Mouse (Mus musculus): ENCODE measurements around the gene Rom1. TPM values are rescaled to one million over a fixed set of nuclear protein-coding genes. Genes with fewer than 3 reads are reported as not detected.
"Not testable (repeated sequence)": the region's sequence is repeated elsewhere in the genome, so short reads cannot be mapped to it uniquely, and the experiment has no call there.

The Rom1 gene
- polyA plus RNA-seq, 1 experiment, result 11.7 TPM

DNA sequence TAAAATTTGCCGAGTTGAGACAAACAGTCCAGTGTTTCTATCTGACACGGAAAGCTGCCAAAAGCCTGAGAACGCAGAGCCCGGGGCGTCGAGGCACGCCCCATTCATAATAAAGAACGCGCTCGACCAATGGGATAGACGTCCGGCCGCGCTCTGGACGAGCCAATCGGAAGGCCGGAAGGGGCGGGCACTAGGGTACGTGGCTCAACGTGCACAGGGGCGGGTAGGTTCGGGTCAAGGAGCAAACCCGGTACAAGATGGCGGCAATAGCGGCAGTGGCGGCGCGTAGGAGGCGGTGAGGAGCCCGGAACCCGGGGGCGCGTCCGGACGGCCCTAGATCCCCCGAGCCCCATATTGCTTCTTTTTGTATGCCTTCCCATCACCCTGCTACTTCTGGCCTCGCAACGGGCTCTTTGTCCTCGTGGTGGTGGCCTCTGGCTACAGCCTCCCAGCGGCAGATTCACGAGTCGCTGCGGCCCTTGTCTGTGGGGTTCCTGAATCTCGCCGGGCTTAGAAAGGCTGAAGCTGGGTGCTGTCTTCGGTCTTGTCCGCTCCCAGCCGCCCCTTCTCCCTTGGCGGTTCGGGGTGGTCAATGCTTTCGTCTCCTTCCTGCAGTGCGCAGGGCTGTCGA lies 31.2 kb downstream of the Rom1 start, which contains the start of gene Ganab:
Gene Ganab, plus strand, starts transcription at position 207 of the 631 bp plus-strand sequence.
- DNase-seq (ENCODE audit: low read depth), result no peak

DNA sequence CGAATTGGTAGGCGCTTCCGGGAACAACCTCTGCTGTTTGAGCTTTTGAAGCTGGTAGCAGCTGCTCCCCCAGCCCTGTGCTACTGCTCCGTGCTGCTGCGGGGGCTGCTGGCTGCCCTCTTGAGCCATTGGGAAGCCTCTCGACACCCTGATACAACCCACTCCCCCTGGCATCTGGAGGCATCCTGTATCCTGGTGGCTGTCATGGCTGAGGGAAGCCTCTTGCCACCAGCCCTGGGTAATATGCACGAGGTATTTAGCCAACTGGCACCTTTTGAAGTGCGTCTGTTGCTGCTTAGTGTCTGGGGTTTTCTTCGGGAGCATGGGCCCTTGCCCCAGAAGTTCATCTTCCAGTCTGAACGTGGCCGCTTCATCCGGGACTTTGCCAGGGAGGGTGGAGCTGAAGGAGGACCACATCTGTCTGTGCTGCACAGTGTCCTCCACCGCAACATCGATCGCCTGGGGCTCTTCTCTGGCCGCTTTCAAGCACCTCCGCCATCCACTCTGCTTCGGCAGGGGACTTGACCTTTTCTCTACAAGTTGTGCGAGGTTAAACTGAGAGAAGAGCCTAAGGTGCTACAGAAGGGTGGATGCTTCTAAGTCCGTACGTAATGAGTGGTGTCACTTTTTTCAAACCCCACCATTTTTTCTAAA lies 31.8 kb downstream of the Rom1 start:
- DNase-seq (ENCODE audit: low read depth), result not testable (repeated sequence)

DNA sequence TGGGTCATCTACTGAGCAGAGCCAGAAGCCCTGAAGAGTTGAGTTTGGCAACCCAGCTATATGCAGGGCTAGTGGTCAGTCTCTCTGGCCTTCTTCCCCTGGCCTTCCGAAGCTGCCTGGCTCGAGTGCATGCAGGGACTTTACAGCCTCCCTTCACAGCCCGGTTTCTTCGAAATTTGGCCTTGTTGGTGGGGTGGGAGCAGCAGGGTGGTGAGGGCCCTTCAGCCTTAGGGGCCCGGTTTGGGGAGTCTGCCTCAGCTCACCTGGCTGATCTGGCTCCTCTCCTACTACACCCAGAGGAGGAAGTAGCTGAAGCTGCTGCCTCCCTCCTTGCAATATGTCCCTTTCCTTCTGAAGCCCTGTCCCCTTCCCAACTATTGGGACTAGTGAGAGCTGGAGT lies 32.9 kb downstream of the Rom1 start:
- DNase-seq (ENCODE audit: low read depth), result not testable (repeated sequence)

DNA sequence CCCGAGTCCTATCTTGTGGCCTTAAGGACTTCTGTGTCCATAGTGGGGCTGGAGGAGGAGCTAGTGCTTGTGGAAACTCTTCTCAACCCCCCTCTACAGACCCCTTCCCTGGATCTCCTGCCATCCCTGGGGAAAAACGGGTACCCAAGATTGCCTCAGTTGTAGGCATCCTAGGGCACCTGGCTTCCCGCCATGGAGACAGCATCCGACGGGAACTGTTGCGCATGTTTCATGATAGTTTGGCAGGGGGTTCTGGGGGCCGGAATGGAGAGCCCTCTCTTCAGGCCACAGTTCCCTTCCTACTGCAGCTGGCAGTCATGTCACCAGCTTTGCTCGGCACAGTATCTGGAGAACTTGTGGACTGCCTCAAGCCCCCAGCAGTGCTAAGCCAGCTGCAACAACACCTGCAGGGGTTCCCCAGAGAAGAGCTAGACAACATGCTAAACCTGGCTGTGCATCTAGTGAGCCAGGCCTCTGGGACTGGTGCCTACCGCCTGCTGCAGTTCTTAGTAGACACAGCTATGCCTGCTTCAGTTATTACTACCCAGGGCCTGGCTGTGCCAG lies 33.7 kb downstream of the Rom1 start:
- no peak for DNase-seq (ENCODE audit: low read depth)

- DNase-seq (ENCODE audit: low read depth), result no peak
These were observed 36.1 kb downstream of the Rom1 start, which contains the start of gene Ints5 for GRCm38 (mm10) chr19:8892829-8893766. TSS of gene Ints5 (plus strand) at chr19:8893005.

- DNase-seq (ENCODE audit: low read depth), result no peak
These were observed 40.4 kb downstream of the Rom1 start, which contains the start of the genes 1810009A15Rik and Gm49416 for GRCm38 (mm10) chr19:8888511-8889385. TSS of gene 1810009A15Rik (plus strand) at chr19:8888853. TSS of gene Gm49416 (plus strand) at chr19:8888926.

GRCm38 (mm10) chr19:8887585-8888463 lies 41.3 kb downstream of the Rom1 start:
- no peak for DNase-seq (ENCODE audit: low read depth)

DNA sequence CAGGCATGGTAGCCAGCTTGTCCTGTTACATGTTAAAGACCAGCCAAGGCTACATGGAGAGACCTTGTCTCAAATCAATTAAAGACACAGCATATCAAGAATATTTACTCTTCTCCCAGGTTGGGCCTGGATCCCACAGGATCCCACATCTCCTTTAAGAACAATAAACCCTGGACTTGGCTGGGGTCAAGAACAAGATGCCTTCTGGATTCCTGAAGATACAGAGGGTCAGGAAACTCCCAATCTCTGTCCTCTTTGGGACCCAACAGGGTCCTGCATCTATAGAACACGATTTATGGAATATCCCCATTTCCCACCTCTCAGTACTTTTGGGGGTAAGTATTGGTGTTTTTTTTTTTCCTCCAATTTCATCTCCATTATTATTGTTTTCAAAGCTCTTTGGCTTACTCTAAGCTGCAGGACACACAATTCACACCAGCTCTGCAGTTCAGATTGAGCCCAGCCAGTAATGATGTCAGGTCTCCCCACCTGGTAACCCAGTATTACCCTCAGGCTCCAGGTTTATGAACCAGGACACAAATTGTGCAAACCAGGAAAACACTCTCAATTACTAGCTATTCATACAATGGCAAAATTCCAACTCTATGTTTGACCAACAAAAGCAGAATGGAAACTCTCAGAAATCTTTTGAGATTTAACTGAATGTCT lies 42.1 kb downstream of the Rom1 start:
- no peak for DNase-seq (ENCODE audit: low read depth)

DNA sequence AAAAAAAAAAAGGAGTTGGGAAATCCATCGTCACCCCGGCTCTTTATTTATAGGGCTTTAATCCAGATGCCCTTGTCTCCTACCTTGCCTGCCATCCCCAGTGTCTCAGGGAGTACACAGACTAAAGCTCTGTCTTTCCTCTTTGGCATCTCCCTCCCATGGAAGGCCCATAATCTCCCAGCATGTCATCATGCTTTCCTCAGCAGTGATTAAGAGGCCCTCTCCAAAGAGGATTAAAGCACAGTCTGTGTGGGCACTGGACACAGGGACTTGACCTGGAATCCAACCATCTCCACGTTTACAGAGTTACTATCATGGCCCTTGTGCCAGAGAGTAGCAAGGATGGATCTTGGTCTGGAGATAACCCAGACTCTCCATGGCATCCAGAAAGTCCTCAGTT lies 45.5 kb downstream of the Rom1 start, which contains the start of the genes Lbhd1 and Gm49403:
Gene Lbhd1, plus strand, starts transcription at position 117 of the 400 bp plus-strand sequence.
Gene Gm49403, plus strand, starts transcription at position 315 of the 400 bp plus-strand sequence.
- no peak for DNase-seq (ENCODE audit: low read depth)

- DNase-seq (ENCODE audit: low read depth), result no peak
These were observed 48.1 kb downstream of the Rom1 start for GRCm38 (mm10) chr19:8881034-8881392.

DNA sequence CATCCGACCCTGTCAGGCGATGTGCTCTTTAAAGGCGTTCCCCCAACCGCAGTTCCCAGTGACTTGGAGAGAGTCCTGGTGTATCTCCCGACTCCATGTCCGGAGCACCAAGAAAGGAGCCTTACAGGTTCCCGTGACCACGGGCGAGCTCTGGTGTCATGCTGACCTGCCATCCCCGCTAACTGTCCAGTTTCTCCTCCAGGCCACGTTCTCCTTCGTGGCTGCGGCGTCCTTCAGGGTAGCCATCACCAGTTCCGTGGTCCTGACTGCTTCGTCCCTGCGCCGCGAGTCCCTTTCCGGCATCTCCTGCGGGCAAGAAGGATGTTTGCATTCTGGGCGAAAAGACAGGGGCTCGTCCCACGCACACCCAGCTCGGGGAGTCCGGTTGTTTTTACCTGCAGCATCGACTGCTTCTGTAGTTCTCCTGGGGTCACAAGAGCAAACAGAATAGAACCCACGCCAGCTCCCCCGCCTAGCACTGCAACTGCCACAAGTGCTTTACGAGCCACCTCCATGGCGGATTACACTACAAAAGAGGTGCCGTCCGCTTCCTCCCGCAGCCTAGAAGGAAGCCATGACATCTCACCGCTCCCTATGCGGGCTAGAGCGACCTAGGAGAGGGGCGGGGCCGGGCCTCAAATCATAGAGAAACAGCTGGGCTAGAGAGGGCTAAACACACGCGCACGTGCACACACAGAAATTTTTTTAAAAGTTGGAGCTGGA lies 48.7 kb downstream of the Rom1 start, which contains the start of gene Uqcc3:
Gene Uqcc3, minus strand, starts transcription at position 613 of the 723 bp plus-strand sequence.
- DNase-seq (ENCODE audit: low read depth), result no peak

Other genes with a start within 250 kb of the Rom1 start
- gene Slc3a2, start 206.0 kb downstream of the Rom1 start, polyA plus RNA-seq (2012; rRNA removed), result 393 and 456 TPM in 2 replicates
- gene Wdr74, start 193.5 kb downstream of the Rom1 start, polyA plus RNA-seq (2012; rRNA removed), result 30.1 and 32.2 TPM in 2 replicates
- gene 1700092M07Rik, start 188.6 kb downstream of the Rom1 start, polyA plus RNA-seq (2012; rRNA removed), result 2.3 and 2.5 TPM in 2 replicates
- gene Stx5a, start 187.9 kb downstream of the Rom1 start, polyA plus RNA-seq (2012; rRNA removed), result 95.3 and 118 TPM in 2 replicates
- 96.6 and 113 TPM in 2 replicates for gene Nxf1, start 172.3 kb downstream of the Rom1 start, polyA plus RNA-seq (2012; rRNA removed)
- 183 and 249 TPM in 2 replicates for gene Tmem223, start 158.4 kb downstream of the Rom1 start, polyA plus RNA-seq (2012; rRNA removed)
- 112 and 134 TPM in 2 replicates for gene Tmem179b, start 154.9 kb downstream of the Rom1 start, polyA plus RNA-seq (2012; rRNA removed)
- gene Taf6l, start 142.9 kb downstream of the Rom1 start, polyA plus RNA-seq (2012; rRNA removed), result 17.4 and 19.6 TPM in 2 replicates
- gene Polr2g, start 130.8 kb downstream of the Rom1 start, polyA plus RNA-seq (2012; rRNA removed), result 88.3 and 105 TPM in 2 replicates
- 2.4 and 2.9 TPM in 2 replicates for gene Zbtb3, start 126.8 kb downstream of the Rom1 start, polyA plus RNA-seq (2012; rRNA removed)
- gene Ttc9c, start 110.0 kb downstream of the Rom1 start, polyA plus RNA-seq (2012; rRNA removed), result 22.7 and 23.1 TPM in 2 replicates
- 19.0 and 35.0 TPM in 2 replicates for gene Hnrnpul2, start 109.3 kb downstream of the Rom1 start, polyA plus RNA-seq (2012; rRNA removed)
- gene AC129217.1, start 99.6 kb downstream of the Rom1 start, polyA plus RNA-seq (2012; rRNA removed), result 0.57 and 9.1 TPM in 2 replicates
- gene Bscl2, start 91.9 kb downstream of the Rom1 start, polyA plus RNA-seq (2012; rRNA removed), result 306 and 363 TPM in 2 replicates
- gene Gng3, start 90.2 kb downstream of the Rom1 start, polyA plus RNA-seq (2012; rRNA removed), result 0.43 and 0.46 TPM in 2 replicates
- gene Lrrn4cl, start 78.6 kb downstream of the Rom1 start, polyA plus RNA-seq (2012; rRNA removed), result 6.9 and 8.7 TPM in 2 replicates
- 88.9 and 91.5 TPM in 2 replicates for gene Ubxn1, start 57.9 kb downstream of the Rom1 start, polyA plus RNA-seq (2012; rRNA removed)
- gene Uqcc3, start 48.4 kb downstream of the Rom1 start, polyA plus RNA-seq (2012; rRNA removed), result 37.9 and 50.6 TPM in 2 replicates
- 2.5 and 3.0 TPM in 2 replicates for gene Lbhd1, start 45.6 kb downstream of the Rom1 start, polyA plus RNA-seq (2012; rRNA removed)
- not detected in 2 replicates for gene Gm49403, start 45.4 kb downstream of the Rom1 start, polyA plus RNA-seq (2012; rRNA removed)
- 23.6 and 25.6 TPM in 2 replicates for gene 1810009A15Rik, start 40.5 kb downstream of the Rom1 start, polyA plus RNA-seq (2012; rRNA removed)
- not detected in 2 replicates for gene Gm49416, start 40.4 kb downstream of the Rom1 start, polyA plus RNA-seq (2012; rRNA removed)
- gene Ints5, start 36.4 kb downstream of the Rom1 start, polyA plus RNA-seq (2012; rRNA removed), result 18.3 and 18.5 TPM in 2 replicates
- gene Ganab, start 31.3 kb downstream of the Rom1 start, polyA plus RNA-seq (2012; rRNA removed), result 134 and 150 TPM in 2 replicates
- 83.8 and 88.2 TPM in 2 replicates for gene B3gat3, start 9.0 kb downstream of the Rom1 start, polyA plus RNA-seq (2012; rRNA removed)
- 42.4 and 50.5 TPM in 2 replicates for gene Eml3, start 196 bp upstream of the Rom1 start, polyA plus RNA-seq (2012; rRNA removed)
- 21.9 and 35.1 TPM in 2 replicates for gene Mta2, start 12.5 kb upstream of the Rom1 start, polyA plus RNA-seq (2012; rRNA removed)
- 19.1 and 20.7 TPM in 2 replicates for gene Tut1, start 24.5 kb upstream of the Rom1 start, polyA plus RNA-seq (2012; rRNA removed)
- gene Eef1g, start 37.7 kb upstream of the Rom1 start, polyA plus RNA-seq (2012; rRNA removed), result 295 and 302 TPM in 2 replicates
- 53.6 and 56.8 TPM in 2 replicates for gene Ahnak, start 59.9 kb upstream of the Rom1 start, polyA plus RNA-seq (2012; rRNA removed)
- gene Scgb1a1, start 158.6 kb upstream of the Rom1 start, polyA plus RNA-seq (2012; rRNA removed), result 4.0 and 6.9 TPM in 2 replicates
- 3.5 and 6.4 TPM in 2 replicates for gene Asrgl1, start 206.3 kb upstream of the Rom1 start, polyA plus RNA-seq (2012; rRNA removed)